Mouse (Mus musculus) stomach, embryonic 16.5 days (tissue): ENCODE measurements around the gene Il12b. TPM values are rescaled to one million over a fixed set of nuclear protein-coding genes. Genes with fewer than 3 reads are reported as not detected.

Source experiments
- ATAC-seq: fragments of 200-750 bp; cut with Nextera tagmentation; 2 replicates; pipeline ENCODE4 v1.8.0; 2017; ENCODE audit warnings: moderate number of reproducible peaks, moderate TSS enrichment; ENCODE audit not compliant: insufficient read depth, low FRiP score
- H3K27ac ChIP-seq: fragments of 300-500 bp; sonication (generic); 2 replicates; pipeline ENCODE4 v1.5.1; 2014; ENCODE audit warnings: low read length
- H3K27me3 ChIP-seq: fragments of 300-500 bp; sonication (generic); 2 replicates; pipeline ENCODE4 v1.6.1; 2014; ENCODE audit warnings: low read length, control low read depth, mixed read lengths; ENCODE audit not compliant: control insufficient read depth, insufficient read depth
- H3K36me3 ChIP-seq: fragments of 300-500 bp; sonication (generic); 2 replicates; pipeline ENCODE4 v1.6.1; 2014; ENCODE audit warnings: low read length; ENCODE audit not compliant: control insufficient read depth, insufficient read depth
- H3K4me1 ChIP-seq: fragments of 300-500 bp; sonication (generic); 2 replicates; pipeline ENCODE4 v1.6.1; 2014; ENCODE audit warnings: low read length, control low read depth, mixed read lengths; ENCODE audit not compliant: control insufficient read depth, insufficient read depth
- H3K4me2 ChIP-seq: fragments of 300-500 bp; sonication (generic); 2 replicates; pipeline ENCODE4 v1.6.1; 2014; ENCODE audit warnings: low read depth, low read length, mixed read lengths
- H3K4me3 ChIP-seq: fragments of 300-500 bp; sonication (generic); replicated peaks from 2 replicates; pipeline ENCODE4 v1.5.1; 2014; ENCODE audit warnings: mild to moderate bottlenecking, low read length
- H3K9ac ChIP-seq: fragments of 300-500 bp; sonication (generic); 2 replicates; pipeline ENCODE4 v1.6.1; 2014; ENCODE audit warnings: low read length
- H3K9me3 ChIP-seq: fragments of 300-500 bp; sonication (generic); replicated peaks from 2 replicates; pipeline ENCODE4 v1.6.1; 2016; ENCODE audit warnings: low read length, control low read depth; ENCODE audit not compliant: control insufficient read depth
- WGBS: fragments of 180-500 bp; shearing (Covaris S2); extraction: QIAGEN DNeasy Blood & Tissue Kit; methylation state at CpG from one replicate; pipeline ENCODE4 v1.1.7; 2014; 5-methylcytosine and 5-hydroxymethylcytosine counted together
- polyA plus RNA-seq: library from polyadenylated mRNA; unstranded; fragments of >200 nt; fragmentation: Nextera tagmentation; extraction: Ambion mirVana; gene quantifications from 2 replicates; pipeline ENCODE4 v1.2.1, GENCODE M21; 2015

Il12b gene
- polyA plus RNA-seq, 1 experiment from 2014 or later = not detected

GRCm38 (mm10) chr11:44387031-44387430, 12.8 kb upstream of the Il12b start:
- Histone ChIP-seq H3K4me1 (no peaks in the 10 kb centered on the region), H3K9me3 (no peaks in the 10 kb centered on the region), H3K27ac (no peak overlapping the region), H3K9ac (no peak overlapping the region), H3K4me3 (no peak overlapping the region), H3K36me3 (no peaks in the 10 kb centered on the region), H3K27me3 (no peaks in the 10 kb centered on the region), H3K4me2 (no peak overlapping the region)
- ATAC-seq = no peak
- WGBS = 77% methylated on average over 2 of the region's 2 CpGs

GRCm38 (mm10) chr11:44389993-44390701, 9.7 kb upstream of the Il12b start:
- Histone ChIP-seq H3K4me2 (no peak overlapping the region), H3K27me3 (no peaks in the 10 kb centered on the region), H3K4me3 (no peak overlapping the region), H3K36me3 (no peaks in the 10 kb centered on the region), H3K9ac (no peak overlapping the region), H3K4me1 (no peaks in the 10 kb centered on the region), H3K9me3 (no peaks in the 10 kb centered on the region), H3K27ac (no peak overlapping the region)
- WGBS = 40% methylated on average over 6 of the region's 6 CpGs
- ATAC-seq = no peak

GRCm38 (mm10) chr11:44393101-44393810, 6.6 kb upstream of the Il12b start:
- no peak for ATAC-seq
- no peaks in the 10 kb centered on the region for H3K9me3 ChIP-seq
- H3K4me2 ChIP-seq = no peak overlapping the region
- no peaks in the 10 kb centered on the region for H3K36me3 ChIP-seq
- no peak overlapping the region for H3K9ac ChIP-seq
- 64% methylated on average over 8 of the region's 8 CpGs for WGBS
- H3K27me3 ChIP-seq = no peaks in the 10 kb centered on the region
- H3K27ac ChIP-seq = no peak overlapping the region
- H3K4me3 ChIP-seq = no peak overlapping the region
- H3K4me1 ChIP-seq = no peaks in the 10 kb centered on the region

- WGBS = 84% methylated on average over 4 of the region's 4 CpGs
- Histone ChIP-seq H3K4me1 (no peaks in the 10 kb centered on the region), H3K27ac (no peak overlapping the region), H3K4me3 (no peak overlapping the region), H3K4me2 (no peak overlapping the region), H3K9ac (no peak overlapping the region), H3K9me3 (no peaks in the 10 kb centered on the region), H3K27me3 (no peaks in the 10 kb centered on the region), H3K36me3 (no peaks in the 10 kb centered on the region)
- no peak for ATAC-seq
These were observed 4.5 kb upstream of the Il12b start for GRCm38 (mm10) chr11:44395401-44395800.

GRCm38 (mm10) chr11:44397551-44397950, 2.3 kb upstream of the Il12b start:
- WGBS = 56% methylated on average over 3 of the region's 3 CpGs
- H3K4me3 ChIP-seq = no peak overlapping the region
- no peak for ATAC-seq
- no peaks in the 10 kb centered on the region for H3K4me1 ChIP-seq
- no peak overlapping the region for H3K9ac ChIP-seq
- H3K27ac ChIP-seq = no peak overlapping the region
- H3K36me3 ChIP-seq = no peaks in the 10 kb centered on the region
- no peaks in the 10 kb centered on the region for H3K9me3 ChIP-seq
- H3K4me2 ChIP-seq = no peak overlapping the region
- H3K27me3 ChIP-seq = no peaks in the 10 kb centered on the region

GRCm38 (mm10) chr11:44398356-44398755, 1.5 kb upstream of the Il12b start:
- peak overlapping the region; percentile 63 for H3K4me2 ChIP-seq
- H3K4me3 ChIP-seq = no peak overlapping the region
- H3K27ac ChIP-seq = no peak overlapping the region
- no peaks in the 10 kb centered on the region for H3K9me3 ChIP-seq
- 70% methylated on average over 6 of the region's 6 CpGs for WGBS
- H3K9ac ChIP-seq = no peak overlapping the region
- H3K27me3 ChIP-seq = no peaks in the 10 kb centered on the region
- no peaks in the 10 kb centered on the region for H3K4me1 ChIP-seq
- no peak for ATAC-seq
- no peaks in the 10 kb centered on the region for H3K36me3 ChIP-seq

GRCm38 (mm10) chr11:44398782-44399225, 1.1 kb upstream of the Il12b start:
- peak overlapping the region; percentile 44 for H3K4me3 ChIP-seq
- no peaks in the 10 kb centered on the region for H3K9me3 ChIP-seq
- no peaks in the 10 kb centered on the region for H3K27me3 ChIP-seq
- 3% methylated on average over 20 of the region's 20 CpGs for WGBS
- peak overlapping the region; percentile 70 for H3K9ac ChIP-seq
- H3K27ac ChIP-seq = no peak overlapping the region
- no peaks in the 10 kb centered on the region for H3K36me3 ChIP-seq
- peak overlapping the region; percentile 63 for H3K4me2 ChIP-seq
- ATAC-seq = peak; percentile 74
- H3K4me1 ChIP-seq = no peaks in the 10 kb centered on the region

GRCm38 (mm10) chr11:44401635-44402548, 2.0 kb downstream of the Il12b start:
- no peak overlapping the region for H3K4me3 ChIP-seq
- H3K9me3 ChIP-seq = no peaks in the 10 kb centered on the region
- WGBS = 49% methylated on average over 5 of the region's 5 CpGs
- no peaks in the 10 kb centered on the region for H3K4me1 ChIP-seq
- no peaks in the 10 kb centered on the region for H3K36me3 ChIP-seq
- no peak overlapping the region for H3K9ac ChIP-seq
- H3K27ac ChIP-seq = no peak overlapping the region
- no peak overlapping the region for H3K4me2 ChIP-seq
- H3K27me3 ChIP-seq = no peaks in the 10 kb centered on the region
- ATAC-seq = no peak

- WGBS = 87% methylated on average over 4 of the region's 4 CpGs
These were observed 5.2 kb downstream of the Il12b start for GRCm38 (mm10) chr11:44405113-44405512.

More at GRCm38 (mm10) chr11:44405113-44405512, 5.2 kb downstream of the Il12b start:
- Histone ChIP-seq H3K27me3 (no peaks in the 10 kb centered on the region), H3K4me3 (no peak overlapping the region), H3K27ac (no peak overlapping the region), H3K4me2 (no peak overlapping the region), H3K9me3 (no peaks in the 10 kb centered on the region), H3K9ac (no peak overlapping the region), H3K4me1 (no peaks in the 10 kb centered on the region), H3K36me3 (no peaks in the 10 kb centered on the region)
- ATAC-seq = no peak
